Mouse (Mus musculus) lung, postnatal 0 days (tissue): ENCODE measurements around the gene Miox.

Experiments used
- CTCF ChIP-seq: IDR thresholded peaks from 2 replicates; pipeline ENCODE4 v1.5.1; 2016; ENCODE audit warnings: antibody characterized with exemption, mild to moderate bottlenecking
- EP300 ChIP-seq: IDR thresholded peaks from 2 replicates; pipeline ENCODE4 v1.6.1; 2016; ENCODE audit warnings: antibody characterized with exemption, mild to moderate bottlenecking, control low read depth

DNA sequence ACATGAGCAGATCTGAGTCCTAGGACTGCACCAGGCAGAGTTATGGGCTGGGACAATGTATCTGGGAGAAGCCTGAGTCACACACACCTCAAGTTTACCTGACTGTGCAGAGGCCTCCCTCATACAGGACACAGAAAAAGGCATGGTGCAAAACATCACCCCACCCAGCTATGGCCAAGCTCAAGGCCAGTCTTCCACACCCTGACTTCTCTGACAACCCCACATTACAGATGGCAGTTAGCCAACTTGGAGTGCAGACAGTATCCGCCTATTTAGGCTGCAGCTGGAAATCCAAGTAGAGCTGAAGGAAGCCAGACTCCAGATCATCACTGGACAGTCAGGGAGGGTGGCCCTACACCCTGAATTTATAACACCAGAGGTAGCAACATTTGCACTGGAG is 37.7 kb upstream of the Miox start:
- no peak for TF ChIP-seq EP300
- TF ChIP-seq CTCF, result no peak
